Mouse (Mus musculus) embryonic fibroblast, embryonic 13.5 days (primary cell): ENCODE data around the gene Rbbp8nl.

ENCODE experiments used
- CTCF ChIP-seq: IDR thresholded peaks from 2 replicates; pipeline ENCODE4 v1.5.1; 2011; ENCODE audit warnings: mild to moderate bottlenecking, control low read depth, low read length, moderate library complexity, borderline replicate concordance; ENCODE audit not compliant: insufficient read depth
- POLR2A ChIP-seq: IDR thresholded peaks from 2 replicates; pipeline ENCODE4 v1.6.1; 2011; ENCODE audit warnings: low read depth, mild to moderate bottlenecking, control low read depth, low read length, moderate library complexity

- TF ChIP-seq CTCF (no peak), POLR2A (no peak)
These were observed 10.4 kb downstream of the Rbbp8nl start for GRCm38 (mm10) chr2:180279321-180279720.
